Mouse (Mus musculus): ENCODE measurements around the gene Galnt4. TPM values are rescaled to one million over a fixed set of nuclear protein-coding genes. Genes with fewer than 3 reads are reported as not detected.

Galnt4 gene
- total RNA-seq, 2 experiments from 2014 or later = 6.1 to 6.3 TPM

DNA sequence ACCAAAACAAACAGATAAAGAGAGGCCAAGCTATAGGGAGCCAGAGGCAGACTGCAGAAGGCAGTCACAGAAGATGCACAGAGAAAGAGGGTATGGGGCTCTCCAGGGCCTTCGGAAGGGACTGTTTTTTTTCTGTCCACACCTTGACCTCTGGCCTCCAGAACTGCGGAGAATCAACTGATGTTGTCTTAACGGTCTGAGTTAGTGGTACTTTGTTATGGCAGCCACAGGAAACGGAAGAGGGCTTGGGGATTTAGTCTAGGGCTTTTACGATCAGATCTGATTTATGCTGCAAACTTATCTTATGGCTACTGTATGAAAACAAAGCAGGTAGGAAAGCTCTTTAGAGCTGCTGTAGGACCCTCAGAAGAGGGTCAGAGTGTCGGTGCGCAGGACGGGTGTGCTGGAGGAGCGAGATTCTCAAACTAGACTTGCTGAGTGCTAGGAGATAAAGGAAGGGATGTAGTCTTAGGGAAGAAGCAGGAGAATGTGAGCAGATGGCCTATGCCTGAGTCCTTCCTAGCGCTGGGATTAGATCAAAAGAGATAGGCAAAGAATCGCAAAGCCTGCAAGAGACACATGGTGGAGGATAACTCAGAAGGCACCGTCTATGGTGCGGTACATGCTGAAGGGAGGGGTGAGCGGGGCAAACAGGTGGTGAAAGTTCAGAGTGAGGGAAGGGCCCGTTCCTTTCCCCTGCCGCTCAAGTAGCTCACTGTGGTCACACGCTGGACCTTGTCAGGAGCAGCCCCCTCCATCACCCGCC, 7.7 kb downstream of the Galnt4 start:
- no peak for DNase-seq

DNA sequence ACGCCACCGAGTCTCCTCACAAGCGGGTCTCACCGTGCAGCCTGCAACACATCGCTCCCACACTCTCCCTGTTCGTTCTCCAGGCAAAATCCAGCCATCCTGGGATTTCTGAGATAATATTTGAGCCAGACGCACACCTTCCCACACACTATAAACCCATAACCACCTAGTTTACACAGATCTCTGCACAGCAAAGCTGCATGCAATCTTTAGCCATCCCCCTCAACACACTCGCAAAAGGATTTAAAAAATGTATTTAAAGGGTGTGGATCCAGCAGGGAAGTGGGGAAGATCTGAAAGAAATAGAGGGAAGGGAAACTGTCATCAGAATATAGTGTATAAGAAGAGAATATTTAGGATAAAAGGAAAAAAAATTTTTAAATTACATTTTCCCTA, 8.3 kb downstream of the Galnt4 start:
- DNase-seq = no peak

DNA sequence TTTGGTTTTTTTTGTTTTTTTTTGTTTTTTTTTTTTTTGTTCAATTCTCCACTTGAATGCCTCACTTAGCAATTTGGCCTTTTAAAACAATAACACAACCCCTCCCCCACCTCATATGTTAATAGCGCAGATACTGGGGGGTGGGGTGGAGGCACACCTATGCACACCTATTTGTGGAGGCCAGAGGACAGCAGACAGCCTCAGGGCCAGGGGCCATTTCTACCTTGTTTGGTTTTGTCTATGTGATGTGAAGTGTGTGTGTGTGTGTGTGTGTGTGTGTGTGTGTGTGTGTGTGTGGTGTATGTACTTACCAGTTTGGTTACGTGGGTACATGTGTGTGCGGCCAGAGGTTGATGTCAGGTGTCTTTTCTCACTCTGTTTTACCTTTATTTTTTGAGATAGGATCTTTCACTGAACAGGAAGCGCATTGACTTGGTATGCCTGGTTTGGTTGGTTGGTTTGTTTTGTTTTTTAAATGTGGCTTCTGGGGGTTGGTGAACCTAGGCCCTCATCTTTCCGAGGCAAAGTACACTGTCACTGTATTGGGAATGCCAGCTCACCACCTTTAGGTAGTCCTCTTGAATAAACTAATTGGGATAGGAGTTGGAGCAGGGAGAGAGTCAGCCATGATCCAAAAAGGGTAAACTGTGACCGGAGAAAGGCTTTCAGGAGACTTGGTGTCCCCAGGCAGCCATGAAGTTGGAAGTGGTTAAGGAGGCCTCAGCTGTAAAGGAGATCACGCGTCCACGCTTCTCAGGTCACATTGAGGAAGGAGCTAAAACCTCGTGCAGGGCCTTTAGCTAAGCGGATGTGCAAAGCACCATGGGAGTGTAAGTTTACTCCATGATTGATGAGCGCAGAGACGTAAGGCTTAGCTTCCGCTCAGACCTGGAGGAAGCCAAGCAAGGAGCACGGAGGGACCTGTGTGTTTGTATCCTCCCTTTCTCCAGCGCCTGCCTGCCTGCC, 9.0 kb downstream of the Galnt4 start:
- DNase-seq = no peak

DNA sequence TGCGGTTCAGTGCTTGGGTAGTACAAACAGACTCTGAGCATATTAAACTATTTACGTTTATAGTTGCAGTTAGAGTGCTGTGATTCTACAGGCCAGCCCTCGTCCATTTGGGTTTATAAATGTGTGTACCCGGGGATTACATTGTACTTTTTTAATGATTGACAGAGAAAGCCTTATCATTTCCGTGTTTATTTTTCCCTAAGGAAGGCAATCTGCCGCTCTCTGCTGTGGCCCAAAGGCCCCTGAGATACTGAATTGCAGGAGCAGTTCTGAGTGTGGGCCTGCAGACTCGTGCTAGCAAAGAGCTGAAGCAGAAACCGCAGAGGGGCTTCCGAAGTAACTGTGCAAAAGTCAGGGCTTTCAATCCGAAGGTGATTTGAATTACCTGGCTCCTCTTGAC, 9.9 kb downstream of the Galnt4 start:
- no peak for DNase-seq

DNA sequence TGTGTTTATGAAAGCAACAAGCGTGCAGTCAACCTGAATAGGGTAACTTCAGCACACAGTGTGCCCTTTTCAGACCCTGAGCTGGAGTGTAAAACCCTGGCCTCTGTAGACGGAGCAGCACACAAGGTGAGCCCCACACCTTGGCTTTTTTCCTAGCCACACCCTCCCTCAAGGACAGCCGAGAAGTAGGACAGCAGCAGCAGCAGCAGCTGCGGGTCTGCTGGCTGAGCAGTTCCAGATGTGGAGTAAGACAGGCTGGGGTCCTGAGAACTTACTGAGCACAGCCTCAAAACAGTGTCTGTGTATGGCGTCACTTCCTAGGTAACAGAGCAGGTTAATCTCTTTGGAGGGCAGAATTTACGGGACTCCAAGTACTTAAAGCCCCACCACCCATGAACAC, 10.7 kb downstream of the Galnt4 start:
- DNase-seq = no peak

DNA sequence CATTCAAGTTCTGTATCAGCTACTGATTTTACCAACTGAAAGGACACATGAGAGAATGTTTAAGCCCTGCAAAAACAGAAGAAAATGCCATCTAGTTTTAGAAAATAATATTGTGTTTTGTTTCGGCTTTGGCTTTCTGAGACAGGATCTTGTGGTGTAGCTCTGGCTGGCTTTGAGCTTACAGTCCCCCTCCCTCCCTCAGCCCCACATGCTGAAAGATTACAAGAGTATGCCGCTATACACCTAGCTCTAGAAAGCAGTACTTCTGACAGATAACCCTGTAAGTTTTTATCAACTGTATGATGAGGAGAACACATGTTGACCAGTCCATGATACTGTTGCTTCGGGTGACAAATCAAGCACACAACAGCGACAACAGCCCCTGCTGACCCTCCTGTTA, 11.5 kb downstream of the Galnt4 start:
- DNase-seq = no peak

DNA sequence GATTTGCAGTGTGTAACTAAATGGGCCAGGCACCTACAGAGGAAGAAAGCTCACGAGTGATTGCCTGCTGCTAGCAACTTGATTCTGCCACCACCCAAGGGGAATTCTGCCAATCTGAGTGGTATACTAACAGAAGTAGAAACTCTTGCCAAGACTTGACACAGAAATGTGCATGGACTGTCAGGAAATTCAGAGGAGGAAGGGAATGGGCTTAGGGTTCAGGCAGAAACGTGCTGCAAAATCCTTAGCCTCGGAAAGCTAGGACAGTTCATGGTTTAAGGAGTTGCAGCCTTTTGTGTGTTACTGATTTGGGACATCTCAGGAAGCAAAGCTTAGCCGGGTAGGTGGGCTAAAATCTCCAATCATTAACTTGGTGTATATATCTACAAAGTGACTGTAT, 18.3 kb downstream of the Galnt4 start, which contains the start of gene Phxr2:
Phxr2 (minus strand) TSS at position 101 of the 400 bp plus-strand sequence.
- DNase-seq = no peak

DNA sequence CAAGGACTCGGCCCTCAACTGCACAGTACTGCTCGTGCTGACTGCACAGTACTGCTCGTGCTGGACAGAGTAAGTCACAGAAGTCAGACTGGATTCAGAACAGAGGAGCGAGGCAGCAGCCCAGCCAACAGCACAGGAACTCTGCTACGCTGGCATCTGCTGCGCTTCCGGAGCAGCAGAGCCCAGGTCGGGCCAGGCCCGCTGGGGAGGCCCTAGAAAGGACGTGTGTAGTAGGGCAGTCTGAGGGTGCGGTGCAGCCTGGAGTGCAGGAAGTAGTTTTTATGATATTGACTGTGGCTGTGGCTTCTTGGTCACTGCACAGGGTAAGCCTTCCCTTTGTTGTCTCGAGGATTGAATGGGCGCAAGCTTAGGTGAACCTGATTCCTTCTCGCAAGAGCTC, 19.0 kb downstream of the Galnt4 start:
- no peak for DNase-seq

DNA sequence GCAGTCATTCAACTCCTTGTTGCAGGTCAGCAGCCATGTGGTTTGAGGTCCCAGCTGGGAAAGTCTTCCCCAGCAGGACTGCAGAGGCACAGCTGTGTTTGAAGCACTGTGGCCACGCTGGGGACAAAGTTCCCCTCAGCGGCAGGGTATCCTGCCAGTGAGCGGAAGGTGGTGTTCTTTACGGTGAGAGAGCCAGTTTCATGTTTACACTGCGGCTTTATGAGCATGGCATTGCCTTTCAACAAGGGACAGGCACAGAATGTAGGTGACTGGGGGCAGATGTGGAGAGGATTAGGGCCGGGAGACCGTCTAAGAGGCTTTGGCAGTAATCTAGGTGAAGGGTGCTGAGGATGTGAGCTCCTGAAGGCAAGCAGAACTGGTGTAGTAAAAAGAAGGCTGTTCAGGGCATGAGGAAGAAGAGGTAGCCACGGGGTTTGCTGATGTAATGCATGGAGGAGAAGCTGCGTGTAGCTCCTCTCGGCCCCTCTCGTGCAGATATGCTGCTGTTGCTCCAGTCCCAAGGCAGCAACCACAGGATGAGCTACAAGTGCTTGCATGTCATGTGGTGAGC, 19.8 kb downstream of the Galnt4 start:
- DNase-seq = no peak

DNA sequence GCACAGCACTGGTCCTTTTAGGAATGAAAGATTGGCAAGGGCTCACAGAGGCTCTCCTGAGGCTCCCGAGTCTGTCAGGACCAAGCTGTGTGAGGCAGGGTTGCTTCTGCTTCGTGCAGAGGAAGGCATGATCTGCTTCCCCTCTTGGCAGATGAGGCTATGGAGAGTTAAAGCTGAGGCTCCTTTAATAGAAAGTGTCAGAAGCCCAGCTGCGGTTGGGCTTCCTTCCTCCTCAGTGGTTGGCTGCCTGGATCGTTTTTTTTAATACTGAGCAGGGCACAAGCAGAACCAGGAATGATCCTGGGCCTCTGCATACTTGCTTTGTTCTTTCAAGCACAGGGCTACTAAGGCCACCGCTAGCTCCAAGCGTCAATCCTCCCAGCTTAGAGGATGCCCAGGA, 22.7 kb downstream of the Galnt4 start:
- DNase-seq = no peak

DNA sequence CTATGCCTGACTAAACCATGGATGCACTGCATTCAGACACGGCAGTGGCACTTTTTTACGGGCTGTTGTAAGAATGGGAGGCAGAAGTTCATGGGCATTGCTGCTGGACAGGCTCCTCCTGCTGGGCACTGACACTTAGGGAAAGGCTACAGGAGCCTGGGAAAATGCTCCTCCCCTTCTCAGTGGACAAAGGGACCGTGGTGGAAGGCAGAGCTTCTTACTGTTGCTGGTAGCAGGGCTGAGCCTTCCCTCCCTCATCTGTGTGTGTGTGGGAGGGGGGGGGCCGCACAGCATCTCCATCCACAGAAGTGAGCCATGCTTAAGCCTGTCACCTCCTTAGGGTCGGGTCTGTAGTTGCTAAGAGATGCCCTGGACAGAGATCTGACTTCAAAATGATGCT, 23.3 kb downstream of the Galnt4 start:
- DNase-seq = no peak

DNA sequence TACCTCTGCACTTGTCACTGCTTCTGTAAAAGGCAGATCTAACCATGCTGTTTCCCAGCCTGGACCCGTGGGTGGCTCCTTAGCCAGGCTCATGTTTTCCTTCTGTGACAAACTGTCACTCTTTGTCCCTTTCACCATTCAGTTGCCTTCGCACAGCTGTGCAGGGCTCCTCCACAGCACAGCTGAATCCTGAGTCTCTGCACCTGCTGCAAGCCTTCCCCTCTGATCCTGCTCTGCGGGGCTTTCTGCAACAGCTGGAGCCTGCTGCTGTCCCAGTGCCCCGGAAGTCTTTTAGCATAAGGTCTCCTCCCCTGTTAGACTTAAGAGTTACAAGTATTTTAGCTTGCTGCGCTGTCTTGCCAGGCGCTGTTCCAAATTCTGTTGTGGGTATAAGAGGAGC, 24.2 kb downstream of the Galnt4 start:
- no peak for DNase-seq

DNA sequence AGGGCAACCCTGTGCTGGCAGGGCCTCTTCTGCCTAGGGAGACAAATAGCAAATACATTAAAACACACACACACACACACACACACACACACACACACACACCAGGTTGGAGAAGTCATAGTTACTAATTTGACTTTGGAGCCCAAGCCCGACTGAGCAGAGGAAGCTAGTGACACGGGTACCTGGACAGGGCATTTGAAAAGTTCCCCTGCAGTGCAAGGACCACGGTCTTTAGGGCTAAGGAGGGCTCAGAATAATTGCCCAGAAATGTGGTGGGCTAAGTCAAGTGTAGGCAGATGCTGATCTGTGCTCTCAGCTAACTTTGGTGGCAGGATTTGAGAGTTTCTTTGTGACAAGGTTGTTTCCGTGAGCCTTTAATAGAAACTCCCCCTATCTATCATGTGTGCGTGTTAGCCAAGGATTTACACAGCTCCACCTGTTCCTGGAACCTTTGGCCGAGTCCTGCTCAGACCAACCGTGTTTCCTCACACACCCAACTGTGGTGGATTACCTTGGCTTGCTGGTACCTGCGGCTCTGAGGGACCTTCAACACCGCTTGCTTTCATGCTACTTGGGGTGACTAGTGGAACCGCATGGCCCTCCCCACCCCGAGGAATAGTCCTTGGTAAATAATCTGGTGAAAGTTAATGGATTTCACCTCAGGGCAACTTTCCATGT, 24.8 kb downstream of the Galnt4 start:
- DNase-seq = no peak

DNA sequence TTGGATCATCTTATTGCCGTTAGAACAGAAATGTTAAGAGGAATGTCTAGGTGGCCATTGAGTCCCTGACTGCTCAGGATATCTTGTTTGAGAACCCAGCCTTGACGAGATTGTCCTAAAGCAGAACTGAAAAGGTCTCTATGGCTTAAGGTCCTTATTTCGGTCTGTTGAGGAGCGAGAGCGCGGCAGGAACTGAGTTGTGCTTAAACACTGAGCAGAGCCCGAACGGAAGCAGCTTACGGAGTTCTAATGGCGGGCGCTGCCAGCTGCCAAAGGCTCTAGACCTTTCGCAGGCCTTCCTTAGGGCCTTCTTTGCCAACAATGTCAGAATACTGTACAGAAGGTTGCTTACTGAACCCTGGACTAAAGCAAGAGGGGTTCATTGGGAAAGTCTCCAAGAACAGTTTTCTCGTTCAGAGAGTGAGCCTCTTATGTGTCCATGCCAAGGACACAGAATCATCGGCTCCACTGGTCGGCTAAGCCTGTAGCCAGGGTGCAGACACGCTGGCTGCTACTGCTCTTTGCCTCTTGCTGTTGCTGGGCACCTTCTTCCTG, 25.4 kb downstream of the Galnt4 start:
- no peak for DNase-seq

DNA sequence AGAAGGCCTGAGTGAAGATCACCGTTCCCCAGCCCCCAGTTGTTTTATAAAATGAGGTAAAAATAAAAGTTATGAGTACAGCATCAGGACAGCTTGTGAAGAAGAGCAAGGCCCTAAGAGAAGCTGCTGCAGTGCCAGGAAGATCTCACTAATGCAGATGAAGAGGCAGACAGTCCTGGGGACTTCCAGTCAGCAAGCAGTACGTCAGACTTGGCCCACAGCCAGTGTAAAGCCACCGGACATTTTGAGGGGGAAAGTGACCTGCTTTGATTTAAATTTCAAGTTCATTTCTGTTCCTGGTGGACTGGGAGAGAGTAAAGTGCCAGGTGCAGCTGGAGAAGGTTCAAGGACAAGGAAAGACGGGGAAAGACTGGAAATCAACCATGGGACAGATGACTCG, 28.4 kb downstream of the Galnt4 start:
- DNase-seq = no peak

DNA sequence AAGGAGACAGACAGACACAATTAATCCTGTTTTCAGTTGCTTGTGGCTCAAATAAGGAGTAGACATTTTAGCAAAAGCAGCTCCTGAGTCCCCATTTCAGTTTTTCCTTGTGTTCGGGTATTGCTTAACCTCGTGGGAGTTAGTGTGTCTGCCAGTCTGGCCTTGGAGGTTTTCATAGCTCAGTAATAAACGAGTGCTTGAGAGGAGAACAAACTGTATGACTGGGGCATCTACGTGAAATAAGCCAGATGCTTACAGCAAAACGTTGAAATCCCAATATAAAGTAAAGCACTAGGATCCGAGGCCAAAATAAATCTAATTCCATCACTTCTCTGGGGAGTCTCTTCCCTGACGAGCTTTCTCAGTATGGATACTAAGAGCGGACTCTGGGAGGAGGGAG, 37.7 kb downstream of the Galnt4 start:
- DNase-seq = no peak

DNA sequence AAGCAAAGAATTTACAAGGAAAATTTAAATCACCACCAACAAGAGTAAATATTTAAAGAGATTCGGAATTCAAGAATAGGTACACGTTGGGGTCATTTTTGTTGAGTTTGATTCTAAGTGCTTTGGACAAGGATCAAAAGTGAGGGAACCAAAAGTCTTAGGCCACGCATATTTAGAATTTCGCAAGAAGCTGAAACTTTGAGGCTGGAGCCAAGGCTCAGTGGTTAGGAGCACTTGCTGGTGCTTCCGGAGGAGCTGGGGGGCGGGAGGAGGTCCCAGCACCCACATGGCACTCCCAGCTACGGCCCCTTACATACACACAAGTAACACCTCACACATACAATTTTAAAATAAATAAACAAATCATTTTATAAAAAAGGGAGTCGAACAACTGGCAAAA, 38.6 kb downstream of the Galnt4 start:
- no peak for DNase-seq

DNA sequence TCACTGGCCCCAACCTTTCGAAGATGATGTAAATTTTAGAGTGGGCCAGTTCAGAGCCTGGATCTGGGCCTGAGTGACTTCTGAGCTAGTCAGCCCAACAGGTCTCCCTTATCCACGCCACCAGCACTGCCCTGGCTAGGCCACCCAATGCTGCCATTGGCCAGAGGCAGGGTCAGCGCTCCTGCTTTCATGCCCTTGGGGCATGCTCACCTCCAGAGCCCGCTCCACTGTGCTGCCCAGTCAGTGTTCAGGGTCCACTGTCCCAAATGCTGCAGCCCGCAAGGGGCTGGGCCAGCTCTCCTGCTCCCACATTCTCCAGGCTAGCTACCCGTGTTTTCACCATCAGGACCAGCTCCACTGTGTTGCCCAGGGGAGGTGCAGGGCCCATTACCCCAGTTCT, 42.1 kb downstream of the Galnt4 start:
- DNase-seq = no peak

DNA sequence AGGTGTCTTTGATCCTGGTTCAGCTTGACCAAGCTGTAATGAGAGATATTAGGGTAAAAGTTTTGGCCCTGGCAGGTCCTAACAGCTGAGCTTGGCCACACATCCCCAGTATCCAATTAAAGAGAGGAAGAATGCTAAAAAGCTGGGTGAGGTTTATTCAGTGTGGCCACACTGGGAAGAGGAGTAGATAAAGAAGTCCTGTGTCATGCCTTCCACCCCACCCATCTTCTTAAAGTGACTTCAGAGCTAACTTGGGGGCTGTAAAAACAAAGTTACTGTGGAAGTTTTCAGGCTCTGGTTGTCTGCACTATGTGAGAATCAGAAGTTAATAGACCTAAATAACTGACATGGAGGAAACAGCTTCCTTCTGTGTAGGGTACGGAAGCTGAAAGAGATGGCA, 43.6 kb downstream of the Galnt4 start:
- no peak for DNase-seq

DNA sequence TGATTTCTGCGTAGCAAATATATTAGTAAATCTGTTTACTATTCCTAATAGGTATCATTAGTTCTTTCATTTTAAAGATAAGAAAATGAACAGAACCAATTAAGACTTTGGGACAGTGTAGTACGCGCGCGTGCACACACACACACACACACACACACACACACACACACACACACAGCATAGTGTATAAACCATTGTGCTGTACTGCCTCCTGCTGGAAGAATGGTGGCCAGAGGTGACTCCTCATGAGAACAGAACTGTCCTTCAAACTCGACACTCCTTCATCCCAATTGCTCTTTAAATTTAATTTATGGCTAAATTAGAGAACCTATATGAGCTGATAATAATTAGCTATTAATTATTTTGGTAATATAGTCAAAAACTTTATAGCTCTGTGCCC, 44.1 kb downstream of the Galnt4 start:
- DNase-seq = peak; percentile 45

DNA sequence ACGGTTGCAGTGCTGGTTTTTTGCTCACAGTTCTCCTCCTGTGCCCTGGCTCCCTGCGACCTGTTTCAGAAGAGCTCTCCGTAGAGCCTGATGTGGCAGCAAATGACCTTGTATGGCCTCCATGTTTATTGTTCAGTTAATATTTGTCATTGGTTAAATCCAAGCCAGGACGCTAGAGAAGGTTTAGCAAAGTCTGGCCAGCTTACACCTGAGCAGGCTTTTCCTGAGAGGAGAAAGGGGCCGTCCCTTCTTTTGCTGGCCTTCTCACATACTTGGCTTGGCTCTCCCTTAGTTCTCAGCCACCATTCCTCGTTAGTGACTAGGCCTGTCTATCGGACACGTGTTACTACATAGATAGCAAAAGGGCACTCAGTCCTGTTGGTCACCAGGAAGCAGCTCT, 46.7 kb downstream of the Galnt4 start:
- DNase-seq = no peak

DNA sequence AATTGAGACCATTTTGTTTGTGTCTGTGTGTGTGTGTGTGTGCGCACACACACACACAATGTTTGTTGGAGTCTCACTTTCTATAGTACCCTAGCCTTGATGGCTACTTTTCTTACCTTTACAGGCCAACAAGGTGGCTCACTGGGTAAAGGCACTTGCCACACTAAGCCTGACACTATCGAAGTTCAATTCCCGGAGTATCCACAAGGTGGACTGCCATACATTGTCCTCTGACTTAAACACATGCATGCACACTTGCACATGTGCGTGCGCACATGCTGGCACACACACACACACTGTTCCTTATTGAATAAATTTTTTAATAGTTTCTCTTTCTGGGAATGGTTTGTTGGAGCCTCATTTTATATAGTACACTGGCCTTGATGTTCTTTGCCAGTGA, 48.8 kb downstream of the Galnt4 start:
- no peak for DNase-seq

Measured in heart, postnatal 4 days (tissue).